In the genomic region with DNA sequence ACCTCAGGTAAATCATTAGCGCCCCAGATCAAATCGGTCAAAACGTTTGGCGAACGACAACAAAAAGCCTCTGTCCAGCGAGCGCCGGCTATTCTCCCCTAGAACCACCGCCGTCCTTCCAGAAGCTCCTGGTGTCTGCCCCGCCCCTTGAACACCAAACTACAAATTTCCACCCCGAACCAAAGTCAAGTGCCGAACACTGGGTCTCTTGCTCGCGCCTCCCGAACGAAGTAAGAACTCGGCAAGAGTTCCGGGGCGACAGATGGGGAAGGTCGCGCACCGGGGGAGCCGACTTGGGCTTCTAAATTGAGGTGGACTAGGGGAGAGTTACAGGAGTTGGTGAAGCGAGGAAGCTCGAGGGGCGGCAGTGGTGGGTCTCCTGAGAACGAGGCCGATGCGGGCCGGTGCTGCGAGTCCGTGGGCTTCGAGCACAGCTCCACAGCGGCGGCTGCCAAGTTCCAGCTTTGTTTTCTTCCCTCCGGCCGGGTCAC, we compare ENCODE assay signal across 8 mouse cellular contexts. TPM values are rescaled to one million over a fixed set of nuclear protein-coding genes. Genes with fewer than 3 reads are reported as not detected.
DNase-seq lines count a peak whose midpoint lies in the region; ATAC-seq lines count a peak whose summit lies in the region.

A gene (plus strand): TSS at position 174 of the 491 bp plus-strand sequence.

- no peaks in the 10 kb centered on the region for H3K9me3 ChIP-seq in embryonic facial prominence, embryonic 10.5 days
- H3K9me3 ChIP-seq in heart, embryonic 10.5 days = no peaks in the 10 kb centered on the region
- no peaks in the 10 kb centered on the region for H3K9me3 ChIP-seq in liver, embryonic 12.5 days (replicated peaks)
- H3K9me3 ChIP-seq in neural tube, embryonic 13.5 days = no peaks in the 10 kb centered on the region

- no peaks in the 10 kb centered on the region for H3K27me3 ChIP-seq in embryonic facial prominence, embryonic 10.5 days (replicated peaks; ENCODE audit: low read depth, poor library complexity, severe bottlenecking)
- no peaks in the 10 kb centered on the region for H3K27me3 ChIP-seq in heart, embryonic 10.5 days (ENCODE audit: insufficient read depth, poor library complexity, severe bottlenecking)
- H3K27me3 ChIP-seq in liver, embryonic 12.5 days (replicated peaks) = no peaks in the 10 kb centered on the region
- H3K27me3 ChIP-seq in neural tube, embryonic 13.5 days = no peaks in the 10 kb centered on the region

- peak within 1 kb of the TSS; percentile 87 for H3K9ac ChIP-seq in liver, embryonic 12.5 days
- peak within 1 kb of the TSS; percentile 91 for H3K9ac ChIP-seq in neural tube, embryonic 13.5 days

- peak; percentile 42 for ATAC-seq in liver, embryonic 12.5 days
- ATAC-seq in neural tube, embryonic 13.5 days (ENCODE audit: low read depth) = peak; percentile 62

- WGBS in embryonic facial prominence, embryonic 10.5 days = under 1% methylated on average over 38 of the region's 38 CpGs
- WGBS in heart, embryonic 10.5 days = under 1% methylated on average over 38 of the region's 38 CpGs
- WGBS in liver, embryonic 12.5 days (ENCODE audit: insufficient replicate concordance) = 0% methylated on average over 38 of the region's 38 CpGs
- under 1% methylated on average over 38 of the region's 38 CpGs for WGBS in neural tube, embryonic 13.5 days

- peak; percentile 63 for DNase-seq in CD4-positive helper T cell, adult 2 months (ENCODE audit: low read depth, low spot score)
- peak; percentile 39 for DNase-seq in MN1 (ENCODE audit: low spot score)
- DNase-seq in embryonic facial prominence, embryonic 10.5 days (ENCODE audit: low spot score) = no peak
- DNase-seq in heart, embryonic 10.5 days (ENCODE audit: low spot score) = no peak
- peak; percentile 75 for DNase-seq in kidney, adult 9 months
- DNase-seq in right cerebral cortex, postnatal 14 days = no peak

- H3K4me2 ChIP-seq in liver, embryonic 12.5 days = peak within 1 kb of the TSS; percentile 77
- H3K4me2 ChIP-seq in neural tube, embryonic 13.5 days = peak within 1 kb of the TSS; percentile 92

- peak within 1 kb of the TSS; percentile 88 for H3K27ac ChIP-seq in embryonic facial prominence, embryonic 10.5 days (replicated peaks)
- H3K27ac ChIP-seq in heart, embryonic 10.5 days = peak within 1 kb of the TSS; percentile 94
- peak within 1 kb of the TSS; percentile 92 for H3K27ac ChIP-seq in liver, embryonic 12.5 days
- peak within 1 kb of the TSS; percentile 89 for H3K27ac ChIP-seq in neural tube, embryonic 13.5 days (replicated peaks)

- peak within 1 kb of the TSS; percentile 82 for H3K4me3 ChIP-seq in embryonic facial prominence, embryonic 10.5 days
- peak within 1 kb of the TSS; percentile 94 for H3K4me3 ChIP-seq in heart, embryonic 10.5 days
- peak within 1 kb of the TSS; percentile 87 for H3K4me3 ChIP-seq in liver, embryonic 12.5 days
- H3K4me3 ChIP-seq in neural tube, embryonic 13.5 days = peak within 1 kb of the TSS; percentile 89

- peaks cover 26% of the 10 kb centered on the region for H3K4me1 ChIP-seq in embryonic facial prominence, embryonic 10.5 days
- peaks cover 21% of the 10 kb centered on the region for H3K4me1 ChIP-seq in heart, embryonic 10.5 days
- H3K4me1 ChIP-seq in liver, embryonic 12.5 days = peaks cover 38% of the 10 kb centered on the region
- H3K4me1 ChIP-seq in neural tube, embryonic 13.5 days (replicated peaks) = peaks cover 43% of the 10 kb centered on the region

- peaks cover 49% of the 10 kb centered on the region for H3K36me3 ChIP-seq in embryonic facial prominence, embryonic 10.5 days (replicated peaks)
- peaks cover 41% of the 10 kb centered on the region for H3K36me3 ChIP-seq in heart, embryonic 10.5 days
- H3K36me3 ChIP-seq in liver, embryonic 12.5 days = peaks cover 43% of the 10 kb centered on the region
- H3K36me3 ChIP-seq in neural tube, embryonic 13.5 days = peaks cover 37% of the 10 kb centered on the region

RNA-seq across cellular contexts. Expression of the gene that starts here (rescaled TPM):
- 82.1 and 87.5 TPM in 2 replicates for polyA plus RNA-seq in embryonic facial prominence, embryonic 10.5 days (2016; fragmentation: Nextera tagmentation; extraction: Ambion mirVana)
- polyA plus RNA-seq in heart, embryonic 10.5 days (2016; fragmentation: Nextera tagmentation; extraction: Ambion mirVana) = 50.0 and 57.3 TPM in 2 replicates
- 37.2 and 37.8 TPM in 2 replicates for polyA plus RNA-seq in liver, embryonic 12.5 days (2016; fragmentation: Nextera tagmentation; extraction: Ambion mirVana)
- polyA plus RNA-seq in neural tube, embryonic 13.5 days (2015; fragmentation: Nextera tagmentation; extraction: Ambion mirVana) = 49.6 and 57.0 TPM in 2 replicates

Comparison
In these comparisons a context has a peak if more than half of its experiments do, and no peak if none do; other contexts are left out.
1. DNase-seq: peak in CD4-positive helper T cell, adult 2 months (single experiment), MN1 (single experiment) and kidney, adult 9 months (single experiment); none in embryonic facial prominence, embryonic 10.5 days (single experiment), heart, embryonic 10.5 days (single experiment) and right cerebral cortex, postnatal 14 days (single experiment).
2. Peak in every context shown above with its lines, with median percentiles within 50 percentile points of each other: H3K27ac ChIP-seq and H3K4me3 ChIP-seq.